8 mouse cellular contexts compared by ENCODE assay signal in the genomic region with DNA sequence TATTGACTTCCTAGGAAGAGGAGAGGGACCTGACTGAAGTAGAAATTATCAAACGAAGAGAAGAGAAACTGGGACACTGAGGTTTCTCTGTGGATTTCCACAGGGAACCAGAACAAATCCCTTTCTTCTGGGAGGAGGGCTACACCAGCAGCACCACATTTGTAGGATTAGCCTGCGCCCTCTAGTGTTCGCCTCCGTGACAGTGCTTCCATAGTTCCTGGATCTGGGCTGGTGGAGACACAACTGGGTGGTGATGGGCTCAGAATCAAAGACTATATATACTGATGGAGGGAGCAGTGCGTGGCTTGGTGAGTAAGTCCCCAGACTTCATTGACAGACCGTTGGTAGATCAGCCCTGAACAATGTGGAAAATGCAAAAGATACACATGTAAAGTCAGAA.
DNase-seq lines count a peak whose midpoint lies in the region; ATAC-seq and TF ChIP-seq lines count a peak whose summit lies in the region.

No protein-coding gene starts in this region.

- no peak for TF ChIP-seq POLR2A in thymus, adult 2 months (IDR thresholded peaks at IDR 0.05; ENCODE audit: control insufficient read depth, extremely low read depth, insufficient read depth, low read length, poor library complexity)
- TF ChIP-seq POLR2A in cortical plate, adult 2 months (IDR thresholded peaks at IDR 0.05; ENCODE audit: extremely low read depth, insufficient read depth, low read length), result no peak
- no peak for TF ChIP-seq POLR2A in liver, adult 2 months (IDR thresholded peaks at IDR 0.05; ENCODE audit: extremely low read depth, insufficient read depth, low read length)

- peak; percentile 35; the same call in 1 of the 2 replicates for ATAC-seq in kidney, embryonic 16.5 days (ENCODE audit: low FRiP score, low TSS enrichment)

- H3K4me1 ChIP-seq in thymus, adult 2 months (replicated peaks; ENCODE audit: control insufficient read depth, insufficient read depth, low read length), result no peaks in the 10 kb centered on the region
- peaks cover 2% of the 10 kb centered on the region; the same call in 1 of the 2 replicates for H3K4me1 ChIP-seq in cortical plate, adult 2 months (ENCODE audit: control insufficient read depth, insufficient read depth, low read length)
- peaks cover 13% of the 10 kb centered on the region; the same call in 1 of the 2 replicates for H3K4me1 ChIP-seq in kidney, embryonic 16.5 days (ENCODE audit: insufficient read depth, low read length)
- H3K4me1 ChIP-seq in liver, adult 2 months (ENCODE audit: control insufficient read depth, insufficient read depth, low read length), result no peaks in the 10 kb centered on the region

- no peaks in the 10 kb centered on the region for H3K79me2 ChIP-seq in liver, adult 2 months (ENCODE audit: control insufficient read depth, insufficient read depth, low read length)

- no peaks in the 10 kb centered on the region for H3K9me3 ChIP-seq in kidney, embryonic 16.5 days (ENCODE audit: low read length)

- no peak overlapping the region for H3K27ac ChIP-seq in thymus, adult 2 months (ENCODE audit: control insufficient read depth, insufficient read depth, low read length)
- H3K27ac ChIP-seq in cortical plate, adult 2 months (ENCODE audit: insufficient read depth, low read length), result no peak overlapping the region
- H3K27ac ChIP-seq in kidney, embryonic 16.5 days (ENCODE audit: low read length), result no peak overlapping the region
- H3K27ac ChIP-seq in liver, adult 2 months (replicated peaks; ENCODE audit: insufficient read depth, low read depth, low read length), result no peak overlapping the region

- TF ChIP-seq CTCF in thymus, adult 2 months (IDR thresholded peaks at IDR 0.05; ENCODE audit: borderline replicate concordance, control insufficient read depth, extremely low read depth, insufficient read depth, low read length, poor library complexity), result no peak
- TF ChIP-seq CTCF in cortical plate, adult 2 months (IDR thresholded peaks at IDR 0.05; ENCODE audit: extremely low read depth, insufficient read depth, low read length), result peak; percentile 80
- peak; percentile 77 for TF ChIP-seq CTCF in liver, adult 2 months (IDR thresholded peaks at IDR 0.05; ENCODE audit: low read depth, low read length)

- H3K9ac ChIP-seq in kidney, embryonic 16.5 days (replicated peaks; ENCODE audit: low read length), result no peak overlapping the region
- H3K9ac ChIP-seq in liver, adult 2 months (ENCODE audit: low read depth, low read length), result no peak overlapping the region

- no peak overlapping the region for H3K4me3 ChIP-seq in thymus, adult 2 months (ENCODE audit: control insufficient read depth, insufficient read depth, low read length)
- no peak overlapping the region for H3K4me3 ChIP-seq in cortical plate, adult 2 months (ENCODE audit: insufficient read depth, low read length)
- no peak overlapping the region for H3K4me3 ChIP-seq in kidney, embryonic 16.5 days (ENCODE audit: low read length)
- no peak overlapping the region for H3K4me3 ChIP-seq in liver, adult 2 months (ENCODE audit: insufficient read depth, low read depth, low read length)

- no peaks in the 10 kb centered on the region for H3K36me3 ChIP-seq in thymus, adult 2 months (ENCODE audit: control insufficient read depth, insufficient read depth, low read length)
- H3K36me3 ChIP-seq in kidney, embryonic 16.5 days (ENCODE audit: insufficient read depth, low read length), result no peaks in the 10 kb centered on the region
- H3K36me3 ChIP-seq in liver, adult 2 months (ENCODE audit: control insufficient read depth, insufficient read depth, low read length), result no peaks in the 10 kb centered on the region

- H3K27me3 ChIP-seq in thymus, adult 2 months (ENCODE audit: control insufficient read depth, insufficient read depth, low read length), result no peaks in the 10 kb centered on the region
- no peaks in the 10 kb centered on the region for H3K27me3 ChIP-seq in kidney, embryonic 16.5 days (ENCODE audit: insufficient read depth, low read length)
- no peaks in the 10 kb centered on the region for H3K27me3 ChIP-seq in liver, adult 2 months (ENCODE audit: control insufficient read depth, insufficient read depth, low read length)

- no peak overlapping the region for H3K4me2 ChIP-seq in kidney, embryonic 16.5 days (replicated peaks; ENCODE audit: low read depth, low read length)

- WGBS in thymus, adult 2 months, result 21% methylated on average over 6 of the region's 6 CpGs
- 24% methylated on average over 6 of the region's 6 CpGs for WGBS in kidney, embryonic 16.5 days
- WGBS in liver, adult 2 months, result 21% methylated on average over 6 of the region's 6 CpGs

- intact Hi-C loops in gastrocnemius, postnatal 14 days (cut with DNase I; ENCODE audit: low total_unique reads), result loop anchor here (5.0 kb wide), 1 partner anchor 190 kb away; no protein-coding TSS in a partner anchor

- DNase-seq in thymus, adult 2 months, result peak; percentile 6
- no peak for DNase-seq in thymus, adult 18-20 months
- DNase-seq in gastrocnemius, postnatal 14 days, result peak; percentile 65
- DNase-seq in liver, adult 2 months (ENCODE audit: extremely low read depth, low read depth, low spot score), result peak; percentile 23
- DNase-seq in ovary, adult 18-20 months (ENCODE audit: low spot score), result peak; percentile 48
- DNase-seq in urinary bladder, postnatal 14 days (ENCODE audit: low spot score), result peak; percentile 75

Comparison
In these comparisons a context has a peak if more than half of its experiments do, and no peak if none do; other contexts are left out.
1. DNase-seq: peak in thymus, adult 2 months (single experiment), gastrocnemius, postnatal 14 days (single experiment), liver, adult 2 months (single experiment), ovary, adult 18-20 months (single experiment) and urinary bladder, postnatal 14 days (single experiment); none in thymus, adult 18-20 months (0 of 2).